Mouse (Mus musculus) forebrain, embryonic 15.5 days (tissue): ENCODE measurements around the gene Rex1bd. TPM values are rescaled to one million over a fixed set of nuclear protein-coding genes. Genes with fewer than 3 reads are reported as not detected.

Experiments
- ATAC-seq: fragments of 200-750 bp; cut with Nextera tagmentation; replicated peaks from 2 replicates; pipeline ENCODE4 v1.8.0; 2017; ENCODE audit warnings: mild to moderate bottlenecking, moderate TSS enrichment, moderate library complexity
- H3K27ac ChIP-seq: fragments of 300-500 bp; sonication (generic); replicated peaks from 2 replicates; pipeline ENCODE4 v1.5.1; 2015; ENCODE audit warnings: mild to moderate bottlenecking, inconsistent platforms
- H3K27me3 ChIP-seq: fragments of 300-500 bp; sonication (generic); 2 replicates; pipeline ENCODE4 v1.6.1; 2015; ENCODE audit warnings: inconsistent platforms
- H3K36me3 ChIP-seq: fragments of 300-500 bp; sonication (generic); 2 replicates; pipeline ENCODE4 v1.6.1; 2015; ENCODE audit warnings: mild to moderate bottlenecking, inconsistent platforms
- H3K4me1 ChIP-seq: fragments of 300-500 bp; sonication (generic); 2 replicates; pipeline ENCODE4 v1.6.1; 2015; ENCODE audit warnings: inconsistent platforms
- H3K4me2 ChIP-seq: fragments of 300-500 bp; sonication (generic); replicated peaks from 2 replicates; pipeline ENCODE4 v1.6.1; 2015; ENCODE audit warnings: mild to moderate bottlenecking, inconsistent platforms
- H3K4me3 ChIP-seq: fragments of 300-500 bp; sonication (generic); 2 replicates; pipeline ENCODE4 v1.5.1; 2015; ENCODE audit warnings: mild to moderate bottlenecking, inconsistent platforms
- H3K9ac ChIP-seq: fragments of 300-500 bp; sonication (generic); replicated peaks from 2 replicates; pipeline ENCODE4 v1.6.1; 2015; ENCODE audit warnings: mild to moderate bottlenecking, inconsistent platforms
- H3K9me3 ChIP-seq: fragments of 300-500 bp; sonication (generic); 2 replicates; pipeline ENCODE4 v1.6.1; 2016; ENCODE audit warnings: inconsistent platforms
- WGBS: fragments of 180-500 bp; shearing (Covaris S2); methylation state at CpG from one replicate; pipeline ENCODE4 v1.1.7; 2015; ENCODE audit warnings: mixed read lengths; 5-methylcytosine and 5-hydroxymethylcytosine counted together
- polyA plus RNA-seq: library from polyadenylated mRNA; unstranded; fragments of >200 nt; fragmentation: Nextera tagmentation; extraction: Ambion mirVana; gene quantifications from 2 replicates; pipeline ENCODE4 v1.2.1, GENCODE M21; 2015

Rex1bd gene
- polyA plus RNA-seq, 1 experiment from 2014 or later = 164 TPM

GRCm38 (mm10) chr8:70482943-70483342 is 23.6 kb downstream of the Rex1bd start:
- H3K9ac ChIP-seq = no peak overlapping the region
- no peak overlapping the region for H3K27ac ChIP-seq
- H3K9me3 ChIP-seq = no peaks in the 10 kb centered on the region
- no peak overlapping the region for H3K4me2 ChIP-seq
- peaks cover 41% of the 10 kb centered on the region for H3K27me3 ChIP-seq
- peaks cover 13% of the 10 kb centered on the region for H3K4me1 ChIP-seq
- H3K4me3 ChIP-seq = no peak overlapping the region
- ATAC-seq = no peak
- 52% methylated on average over 2 of the region's 2 CpGs for WGBS
- H3K36me3 ChIP-seq = no peaks in the 10 kb centered on the region

DNA sequence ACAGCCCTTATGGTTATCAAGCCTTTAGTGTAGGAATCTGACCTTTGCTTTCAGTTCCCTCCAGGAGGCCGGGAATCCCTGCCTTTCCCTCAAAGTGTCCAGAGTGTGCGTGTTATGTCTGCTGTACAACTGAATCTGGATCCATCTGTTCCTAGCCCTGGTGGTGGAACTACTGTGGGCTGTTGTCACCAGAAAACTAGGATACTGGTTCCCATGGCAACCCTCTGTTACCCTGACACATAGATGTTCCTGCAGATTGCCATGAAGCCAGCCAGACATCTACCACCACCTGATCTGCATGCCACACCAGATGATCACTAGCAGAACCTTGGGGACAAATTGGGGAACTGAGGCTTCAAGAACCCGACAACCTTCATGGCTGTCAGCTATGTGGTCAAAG is 24.6 kb downstream of the Rex1bd start:
- Histone ChIP-seq H3K4me1 (peaks cover 14% of the 10 kb centered on the region), H3K27ac (no peak overlapping the region), H3K9me3 (no peaks in the 10 kb centered on the region), H3K27me3 (peaks cover 34% of the 10 kb centered on the region), H3K4me3 (no peak overlapping the region), H3K9ac (no peak overlapping the region), H3K36me3 (no peaks in the 10 kb centered on the region), H3K4me2 (no peak overlapping the region)
- ATAC-seq = no peak
- WGBS = 73% methylated on average over 3 of the region's 3 CpGs

DNA sequence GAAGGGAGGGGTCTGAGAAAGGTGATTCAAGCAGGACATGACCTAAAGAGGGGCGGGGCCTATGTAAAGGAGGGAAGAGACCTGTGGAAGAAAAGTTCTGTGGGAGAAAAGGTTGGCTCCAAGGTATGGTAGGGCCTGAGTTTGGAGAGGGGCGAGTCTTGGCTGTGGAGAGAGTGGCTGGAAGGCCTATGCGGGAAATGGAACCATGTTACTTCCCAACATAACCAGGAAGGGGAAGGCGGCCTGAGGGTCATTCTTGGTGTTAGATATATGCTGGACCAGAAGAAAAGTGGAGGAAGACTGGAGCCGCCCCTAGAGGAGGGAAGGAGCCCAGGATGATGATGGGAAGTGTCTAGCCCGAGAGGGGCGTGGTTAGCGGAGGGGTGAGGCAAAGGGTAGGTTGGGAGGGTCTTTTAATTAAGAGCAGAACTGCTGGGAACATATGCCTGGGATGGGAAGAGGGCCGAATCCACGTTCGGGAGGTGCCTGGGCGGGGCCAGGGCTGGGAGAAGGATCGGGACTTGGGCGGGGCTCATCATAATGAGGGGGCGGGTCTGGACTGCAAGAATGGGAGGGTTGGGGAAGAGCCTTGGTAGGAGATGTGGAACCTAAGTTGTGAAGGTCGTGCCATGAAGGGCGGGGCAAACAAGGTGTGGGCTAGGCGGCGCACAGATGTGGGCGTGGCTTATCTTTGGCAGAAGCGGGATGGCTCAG is 29.1 kb downstream of the Rex1bd start:
- no peak overlapping the region for H3K27ac ChIP-seq
- peak; percentile 63 for ATAC-seq
- peaks cover 17% of the 10 kb centered on the region for H3K4me1 ChIP-seq
- no peaks in the 10 kb centered on the region for H3K36me3 ChIP-seq
- H3K9me3 ChIP-seq = no peaks in the 10 kb centered on the region
- H3K9ac ChIP-seq = no peak overlapping the region
- 4% methylated on average over 21 of the region's 21 CpGs for WGBS
- peak overlapping the region; percentile 83 for H3K4me3 ChIP-seq
- H3K27me3 ChIP-seq = no peaks in the 10 kb centered on the region; the same call in 1 of the 2 replicates
- H3K4me2 ChIP-seq = peak overlapping the region; percentile 78

- peak; percentile 86 for ATAC-seq
- Histone ChIP-seq H3K4me1 (peaks cover 17% of the 10 kb centered on the region), H3K4me2 (peak within 1 kb of the TSS; percentile 78), H3K9ac (peak within 1 kb of the TSS; percentile 82), H3K36me3 (no peaks in the 10 kb centered on the region), H3K27ac (peak within 1 kb of the TSS; percentile 9; the same call in 1 of the 2 replicates), H3K9me3 (no peaks in the 10 kb centered on the region), H3K27me3 (no peaks in the 10 kb centered on the region; the same call in 1 of the 2 replicates), H3K4me3 (peak within 1 kb of the TSS; percentile 83)
- under 1% methylated on average over 53 of the region's 53 CpGs for WGBS
Measured at GRCm38 (mm10) chr8:70476333-70477268, 30.0 kb downstream of the Rex1bd start, which contains the start of gene Klhl26. Klhl26 (minus strand) TSS chr8:70476968.

- Histone ChIP-seq H3K4me2 (no peak overlapping the region), H3K4me1 (peaks cover 14% of the 10 kb centered on the region), H3K9me3 (no peaks in the 10 kb centered on the region), H3K36me3 (no peaks in the 10 kb centered on the region), H3K9ac (no peak overlapping the region), H3K4me3 (no peak overlapping the region), H3K27ac (no peak overlapping the region), H3K27me3 (no peaks in the 10 kb centered on the region)
- 96% methylated on average over 7 of the region's 7 CpGs for WGBS
- no peak for ATAC-seq
Measured at GRCm38 (mm10) chr8:70471856-70472255, 34.7 kb downstream of the Rex1bd start.

GRCm38 (mm10) chr8:70469938-70470337 is 36.6 kb downstream of the Rex1bd start:
- Histone ChIP-seq H3K4me3 (no peak overlapping the region), H3K9ac (no peak overlapping the region), H3K9me3 (no peaks in the 10 kb centered on the region), H3K36me3 (no peaks in the 10 kb centered on the region), H3K4me2 (no peak overlapping the region), H3K27ac (no peak overlapping the region), H3K27me3 (no peaks in the 10 kb centered on the region), H3K4me1 (0 out of 2 replicates have a peak, but pooled peaks cover 3% of the 10 kb centered on the region)
- WGBS = 58% methylated on average over 2 of the region's 2 CpGs
- ATAC-seq = no peak

DNA sequence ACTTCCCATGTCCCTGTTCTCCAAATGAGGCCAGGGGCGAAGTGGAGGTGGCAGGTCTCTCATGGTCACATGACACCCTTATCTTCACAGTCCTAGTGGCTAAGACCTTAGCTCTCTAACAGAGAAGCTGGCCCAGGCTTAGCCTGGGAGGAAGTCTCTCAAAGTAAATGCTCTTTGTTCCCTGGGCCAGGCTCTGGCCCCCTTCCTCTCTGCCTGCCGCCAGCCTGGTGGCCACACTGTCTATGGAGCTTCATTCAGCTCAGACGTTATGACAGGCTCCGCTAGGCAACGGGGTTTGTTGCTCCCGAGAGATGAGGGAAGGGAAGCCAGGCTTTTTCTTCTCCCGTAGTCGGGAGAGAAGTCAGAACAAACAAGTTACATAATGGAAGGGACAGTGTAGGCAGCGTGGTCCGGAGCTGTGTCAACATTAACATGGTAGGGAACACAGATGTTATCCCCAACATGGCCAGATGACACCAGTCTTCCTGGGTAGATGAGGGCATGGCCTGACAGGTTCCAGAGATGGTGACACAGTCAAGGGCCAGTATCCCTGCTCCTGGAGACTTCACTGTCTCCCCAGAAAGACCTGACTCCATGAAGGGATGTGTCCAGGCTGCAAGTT is 37.1 kb downstream of the Rex1bd start:
- no peak overlapping the region for H3K4me3 ChIP-seq
- no peak overlapping the region for H3K4me2 ChIP-seq
- no peaks in the 10 kb centered on the region for H3K36me3 ChIP-seq
- no peaks in the 10 kb centered on the region for H3K27me3 ChIP-seq
- H3K4me1 ChIP-seq = 0 out of 2 replicates have a peak, but pooled peaks cover 3% of the 10 kb centered on the region
- no peak overlapping the region for H3K27ac ChIP-seq
- no peak for ATAC-seq
- H3K9ac ChIP-seq = no peak overlapping the region; the same call in 1 of the 2 replicates
- H3K9me3 ChIP-seq = no peaks in the 10 kb centered on the region
- 51% methylated on average over 10 of the region's 10 CpGs for WGBS

GRCm38 (mm10) chr8:70468733-70469132 is 37.8 kb downstream of the Rex1bd start:
- H3K4me3 ChIP-seq = no peak overlapping the region
- no peak overlapping the region for H3K9ac ChIP-seq
- WGBS = 94% methylated on average over 4 of the region's 4 CpGs
- H3K9me3 ChIP-seq = no peaks in the 10 kb centered on the region
- no peaks in the 10 kb centered on the region for H3K27me3 ChIP-seq
- no peaks in the 10 kb centered on the region for H3K36me3 ChIP-seq
- ATAC-seq = no peak
- no peak overlapping the region for H3K4me2 ChIP-seq
- H3K4me1 ChIP-seq = peaks cover 3% of the 10 kb centered on the region; the same call in 1 of the 2 replicates
- H3K27ac ChIP-seq = no peak overlapping the region

DNA sequence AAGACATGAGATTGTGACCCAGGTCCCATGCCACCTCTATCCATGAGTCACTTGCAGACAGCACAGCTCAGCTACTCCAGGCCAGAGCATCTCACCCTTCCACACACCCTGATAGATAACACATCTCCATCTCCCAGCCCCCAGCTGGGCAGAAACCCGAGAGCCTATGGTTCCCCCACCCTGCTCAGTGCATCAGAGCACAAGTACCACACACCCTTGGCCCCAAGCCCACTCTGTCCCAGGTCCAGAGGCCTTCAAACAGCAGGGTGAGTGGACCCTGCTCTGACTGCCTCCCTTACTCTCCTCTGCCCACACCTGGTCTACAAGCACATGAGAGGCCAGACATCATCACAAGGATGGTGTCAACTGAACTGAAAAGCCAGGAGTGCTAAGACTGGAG is 38.6 kb downstream of the Rex1bd start:
- WGBS = 80% methylated on average over 1 of the region's 1 CpGs
- Histone ChIP-seq H3K36me3 (no peaks in the 10 kb centered on the region), H3K4me1 (peaks cover 3% of the 10 kb centered on the region; the same call in 1 of the 2 replicates), H3K4me3 (no peak overlapping the region), H3K27ac (no peak overlapping the region), H3K9me3 (no peaks in the 10 kb centered on the region), H3K9ac (no peak overlapping the region), H3K27me3 (no peaks in the 10 kb centered on the region), H3K4me2 (no peak overlapping the region)
- no peak for ATAC-seq

- WGBS = 84% methylated on average over 5 of the region's 5 CpGs
- H3K9ac ChIP-seq = no peak overlapping the region
- no peaks in the 10 kb centered on the region for H3K27me3 ChIP-seq
Measured at GRCm38 (mm10) chr8:70467229-70467725, 39.3 kb downstream of the Rex1bd start.

GRCm38 (mm10) chr8:70466771-70467170 is 39.8 kb downstream of the Rex1bd start:
- ATAC-seq = no peak
- H3K9ac ChIP-seq = no peak overlapping the region
- no peak overlapping the region for H3K27ac ChIP-seq
- H3K36me3 ChIP-seq = no peaks in the 10 kb centered on the region
- no peak overlapping the region for H3K4me3 ChIP-seq
- no peak overlapping the region for H3K4me2 ChIP-seq
- H3K4me1 ChIP-seq = peaks cover 3% of the 10 kb centered on the region; the same call in 1 of the 2 replicates
- H3K27me3 ChIP-seq = no peaks in the 10 kb centered on the region
- 82% methylated on average over 11 of the region's 11 CpGs for WGBS
- H3K9me3 ChIP-seq = no peaks in the 10 kb centered on the region

More at GRCm38 (mm10) chr8:70467229-70467725, 39.3 kb downstream of the Rex1bd start:
- no peak overlapping the region for H3K4me2 ChIP-seq
- H3K4me3 ChIP-seq = no peak overlapping the region
- H3K36me3 ChIP-seq = no peaks in the 10 kb centered on the region
- peaks cover 3% of the 10 kb centered on the region; the same call in 1 of the 2 replicates for H3K4me1 ChIP-seq
- H3K9me3 ChIP-seq = no peaks in the 10 kb centered on the region
- ATAC-seq = no peak
- H3K27ac ChIP-seq = no peak overlapping the region
